Mouse (Mus musculus) intestine, embryonic 14.5 days (tissue): ENCODE measurements around the gene Irx2. TPM values are rescaled to one million over a fixed set of nuclear protein-coding genes. Genes with fewer than 3 reads are reported as not detected.
A peak's percentile ranks its signal among the peaks of the same experiment; 100 is the strongest.

Experiments
- ATAC-seq: fragments of 200-750 bp; cut with Nextera tagmentation; replicated peaks from 2 replicates; pipeline ENCODE4 v1.8.0; 2017; ENCODE audit warnings: low read depth, moderate number of reproducible peaks, moderate TSS enrichment, moderate library complexity; ENCODE audit not compliant: low FRiP score, low TSS enrichment
- DNase-seq: peaks from one replicate; pipeline ENCODE4 v3.0.0-alpha.2; 2018; ENCODE audit warnings: low spot score
- H3K27ac ChIP-seq: fragments of 300-500 bp; sonication (generic); 2 replicates; pipeline ENCODE4 v1.5.1; 2014; ENCODE audit warnings: low read depth, mild to moderate bottlenecking, control low read depth
- H3K27me3 ChIP-seq: fragments of 300-500 bp; sonication (generic); replicated peaks from 2 replicates; pipeline ENCODE4 v1.6.1; 2014; ENCODE audit warnings: low read length, control low read depth; ENCODE audit not compliant: control insufficient read depth, insufficient read depth
- H3K36me3 ChIP-seq: fragments of 300-500 bp; sonication (generic); 2 replicates; pipeline ENCODE4 v1.6.1; 2014; ENCODE audit warnings: low read length, control low read depth; ENCODE audit not compliant: control insufficient read depth, insufficient read depth
- H3K4me1 ChIP-seq: fragments of 300-500 bp; sonication (generic); replicated peaks from 2 replicates; pipeline ENCODE4 v1.6.1; 2014; ENCODE audit warnings: low read length, control low read depth, mixed read lengths; ENCODE audit not compliant: control insufficient read depth, insufficient read depth
- H3K4me2 ChIP-seq: fragments of 300-500 bp; sonication (generic); 2 replicates; pipeline ENCODE4 v1.6.1; 2014; ENCODE audit warnings: low read length
- H3K4me3 ChIP-seq: fragments of 300-500 bp; sonication (generic); 2 replicates; pipeline ENCODE4 v1.5.1; 2014; ENCODE audit warnings: low read depth, low read length, control low read depth, mixed read lengths
- H3K9ac ChIP-seq: fragments of 300-500 bp; sonication (generic); 2 replicates; pipeline ENCODE4 v1.6.1; 2014; ENCODE audit warnings: mild to moderate bottlenecking, low read length
- H3K9me3 ChIP-seq: fragments of 300-500 bp; sonication (generic); 2 replicates; pipeline ENCODE4 v1.6.1; 2016; ENCODE audit warnings: low read length, control low read depth; ENCODE audit not compliant: control insufficient read depth
- WGBS: fragments of 180-500 bp; shearing (Covaris S2); extraction: QIAGEN DNeasy Blood & Tissue Kit; methylation state at CpG from one replicate; pipeline ENCODE4 v1.1.7; 2014; 5-methylcytosine and 5-hydroxymethylcytosine counted together
- polyA plus RNA-seq: library from polyadenylated mRNA; unstranded; fragments of >200 nt; fragmentation: Nextera tagmentation; extraction: Ambion mirVana; gene quantifications from 2 replicates; pipeline ENCODE4 v1.2.1, GENCODE M21; 2014

The Irx2 gene
- polyA plus RNA-seq, 1 experiment from 2014 or later: 0.74 TPM

GRCm38 (mm10) chr13:72623926-72624846, 4.4 kb upstream of the Irx2 start:
- Histone ChIP-seq H3K4me3 (peak overlapping the region; percentile 17), H3K4me2 (peak overlapping the region; percentile 36), H3K4me1 (0 out of 2 replicates have a peak, but pooled peaks cover 6% of the 10 kb centered on the region), H3K27ac (no peak overlapping the region), H3K27me3 (peaks cover 83% of the 10 kb centered on the region), H3K9ac (no peak overlapping the region), H3K36me3 (no peaks in the 10 kb centered on the region), H3K9me3 (no peaks in the 10 kb centered on the region)
- 4% methylated on average over 46 of the region's 46 CpGs for WGBS
- ATAC-seq (no peak), DNase-seq (peak; percentile 78)

- ATAC-seq: no peak
- H3K27ac ChIP-seq: no peak overlapping the region
These were observed 3.8 kb upstream of the Irx2 start for GRCm38 (mm10) chr13:72624847-72625170.

DNA sequence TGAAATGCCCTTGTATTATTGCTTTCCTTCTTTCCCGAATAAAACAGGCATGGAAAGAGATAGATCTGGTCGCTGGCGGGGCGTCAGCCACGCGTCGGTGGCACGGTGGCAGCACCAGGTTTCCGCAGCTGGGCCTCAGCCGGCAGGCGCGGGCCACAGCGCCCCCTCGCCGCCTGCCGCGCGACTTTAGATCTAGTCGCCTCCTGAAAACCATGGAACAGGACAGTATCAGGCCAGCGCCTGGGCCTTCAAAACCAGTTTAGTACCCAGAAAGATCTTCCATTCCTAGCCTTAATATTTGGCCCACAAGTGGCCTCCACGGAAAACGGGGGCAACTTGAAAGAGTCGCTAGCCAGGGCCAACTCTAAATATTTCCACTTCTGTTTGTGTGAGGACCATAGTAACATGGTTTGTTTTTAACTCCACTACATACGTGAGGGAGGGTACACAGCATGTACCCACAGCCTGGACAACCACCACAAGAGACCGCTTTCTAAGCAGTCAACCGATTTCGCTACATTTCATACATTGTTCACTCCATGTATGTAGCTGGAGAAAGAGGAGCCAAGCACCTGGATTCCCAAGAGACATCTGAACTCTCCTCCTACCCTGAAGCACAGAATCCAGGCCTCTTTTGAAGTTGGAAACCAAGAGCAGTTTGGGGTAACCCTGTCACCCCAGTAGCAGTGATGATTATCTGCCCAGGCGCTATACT, 3.2 kb upstream of the Irx2 start:
- no peaks in the 10 kb centered on the region for H3K36me3 ChIP-seq
- peak; percentile 69 for DNase-seq
- H3K27ac ChIP-seq: no peak overlapping the region
- H3K9ac ChIP-seq: no peak overlapping the region
- 6% methylated on average over 28 of the region's 28 CpGs for WGBS
- peaks cover 92% of the 10 kb centered on the region for H3K27me3 ChIP-seq
- no peak overlapping the region for H3K4me3 ChIP-seq
- no peak overlapping the region for H3K4me2 ChIP-seq
- no peaks in the 10 kb centered on the region for H3K9me3 ChIP-seq
- 0 out of 2 replicates have a peak, but pooled peaks cover 8% of the 10 kb centered on the region for H3K4me1 ChIP-seq
- no peak for ATAC-seq

More at GRCm38 (mm10) chr13:72624847-72625170, 3.8 kb upstream of the Irx2 start:
- Histone ChIP-seq H3K9me3 (no peaks in the 10 kb centered on the region), H3K27me3 (peaks cover 86% of the 10 kb centered on the region), H3K9ac (no peak overlapping the region), H3K36me3 (no peaks in the 10 kb centered on the region), H3K4me1 (0 out of 2 replicates have a peak, but pooled peaks cover 8% of the 10 kb centered on the region), H3K4me3 (peak overlapping the region; percentile 17), H3K4me2 (peak overlapping the region; percentile 36)
- WGBS: 10% methylated on average over 6 of the region's 6 CpGs
- no peak for DNase-seq

DNA sequence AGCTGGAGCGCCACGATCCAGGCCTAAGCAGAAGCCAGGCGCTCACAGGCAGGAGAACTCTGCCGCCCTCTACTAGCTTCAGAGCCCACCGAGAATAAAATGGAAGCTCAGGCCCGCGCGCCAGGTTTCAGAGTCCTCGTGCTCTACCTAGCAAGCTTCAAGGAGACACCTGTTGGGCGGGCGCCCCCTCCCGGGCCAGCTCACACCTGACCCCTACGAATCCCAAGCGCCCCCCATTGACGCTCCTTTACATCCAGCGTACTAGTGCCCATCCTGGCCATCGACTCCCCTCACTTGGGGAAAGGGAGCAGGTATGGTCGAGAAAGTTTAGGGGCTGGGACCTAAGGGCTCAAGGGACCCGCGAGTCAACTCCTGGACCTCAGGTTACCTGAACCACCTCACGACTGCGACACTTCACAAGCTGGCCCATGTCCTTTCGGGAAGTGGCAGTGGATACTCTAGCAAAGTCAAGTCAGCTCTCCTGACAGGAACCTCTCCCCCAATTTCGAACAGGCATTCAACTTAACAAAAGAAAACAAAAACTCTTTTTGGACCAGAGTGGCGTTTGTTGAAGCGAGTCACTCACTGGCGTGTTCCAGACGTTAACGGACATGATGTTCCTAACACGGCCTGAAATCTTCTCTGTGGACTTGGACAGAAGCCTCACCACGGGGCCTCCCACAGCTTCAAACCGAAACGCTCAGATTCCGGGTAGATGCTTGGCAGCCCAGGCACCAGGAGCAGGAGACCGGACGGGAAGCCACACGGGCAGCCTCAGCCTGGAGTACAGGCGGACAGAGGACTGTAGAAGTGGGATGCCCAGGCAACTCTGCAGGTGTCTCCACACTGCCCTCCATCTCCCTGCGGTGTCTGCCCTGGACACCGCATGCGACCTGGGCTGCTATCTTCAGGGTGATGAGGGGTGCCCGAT, 964 bp upstream of the Irx2 start:
- Histone ChIP-seq H3K9me3 (no peaks in the 10 kb centered on the region), H3K4me2 (peak overlapping the region; percentile 84), H3K4me1 (0 out of 2 replicates have a peak, but pooled peaks cover 8% of the 10 kb centered on the region), H3K36me3 (no peaks in the 10 kb centered on the region), H3K27ac (no peak overlapping the region), H3K27me3 (peaks cover 98% of the 10 kb centered on the region), H3K9ac (no peak overlapping the region), H3K4me3 (peak overlapping the region; percentile 48)
- ATAC-seq: no peak; the same call in 1 of the 2 replicates
- peak; percentile 78 for DNase-seq
- WGBS: under 1% methylated on average over 42 of the region's 42 CpGs

GRCm38 (mm10) chr13:72628935-72629631, 463 bp downstream of the Irx2 start:
- H3K36me3 ChIP-seq: no peaks in the 10 kb centered on the region
- ATAC-seq (peak; percentile 76), DNase-seq (peak; percentile 78)
- WGBS: under 1% methylated on average over 88 of the region's 88 CpGs
- no peak overlapping the region for H3K27ac ChIP-seq
- H3K27me3 ChIP-seq: peaks cover 97% of the 10 kb centered on the region
- peak overlapping the region; percentile 84 for H3K4me2 ChIP-seq
- H3K4me3 ChIP-seq: peak overlapping the region; percentile 48
- 0 out of 2 replicates have a peak, but pooled peaks cover 8% of the 10 kb centered on the region for H3K4me1 ChIP-seq
- H3K9ac ChIP-seq: 0 out of 2 replicates have a peak overlapping the region, but pooled peaks have one; percentile 20
- no peaks in the 10 kb centered on the region for H3K9me3 ChIP-seq

- no peak overlapping the region for H3K27ac ChIP-seq
- no peak overlapping the region for H3K9ac ChIP-seq
- peaks cover 97% of the 10 kb centered on the region for H3K27me3 ChIP-seq
- WGBS: 5% methylated on average over 13 of the region's 13 CpGs
- H3K4me2 ChIP-seq: no peak overlapping the region
- ATAC-seq (no peak), DNase-seq (peak; percentile 61)
- no peaks in the 10 kb centered on the region for H3K36me3 ChIP-seq
- no peak overlapping the region for H3K4me3 ChIP-seq
- H3K4me1 ChIP-seq: 0 out of 2 replicates have a peak, but pooled peaks cover 4% of the 10 kb centered on the region
- no peaks in the 10 kb centered on the region for H3K9me3 ChIP-seq
These were observed 1.2 kb downstream of the Irx2 start for GRCm38 (mm10) chr13:72629806-72630205.

DNA sequence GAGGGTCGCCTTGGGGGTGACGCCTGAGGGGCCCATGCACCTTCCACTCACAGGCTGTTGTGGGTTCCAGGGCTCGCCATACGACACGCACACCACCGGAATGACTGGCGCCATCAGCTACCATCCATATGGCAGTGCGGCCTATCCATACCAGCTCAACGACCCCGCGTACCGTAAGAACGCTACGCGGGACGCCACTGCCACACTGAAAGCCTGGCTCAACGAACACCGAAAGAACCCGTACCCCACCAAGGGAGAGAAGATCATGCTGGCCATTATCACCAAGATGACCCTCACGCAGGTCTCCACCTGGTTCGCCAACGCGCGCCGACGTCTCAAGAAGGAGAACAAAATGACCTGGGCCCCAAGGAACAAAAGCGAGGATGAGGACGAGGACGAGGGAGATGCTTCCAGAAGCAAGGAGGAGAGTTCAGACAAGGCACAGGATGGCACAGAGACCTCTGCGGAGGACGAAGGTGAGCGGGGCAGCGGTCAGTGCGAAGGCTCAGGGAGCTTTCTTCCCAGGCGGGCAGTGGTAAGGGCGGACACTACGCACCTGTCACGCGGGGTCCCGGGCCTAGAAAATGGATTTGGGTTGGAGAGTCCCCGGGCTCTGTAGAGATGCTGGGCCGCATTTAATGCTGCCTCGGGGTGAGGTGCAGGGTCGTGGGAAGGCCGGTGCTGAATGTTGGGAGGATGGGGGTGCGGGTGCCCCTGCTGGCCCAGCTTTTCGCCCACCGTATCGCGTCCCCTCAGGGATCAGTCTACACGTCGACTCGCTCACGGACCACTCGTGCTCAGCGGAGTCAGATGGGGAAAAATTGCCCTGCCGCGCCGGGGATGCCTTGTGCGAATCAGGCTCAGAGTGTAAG, 2.1 kb downstream of the Irx2 start:
- Histone ChIP-seq H3K4me2 (no peak overlapping the region; the same call in 1 of the 2 replicates), H3K9ac (no peak overlapping the region), H3K9me3 (no peaks in the 10 kb centered on the region), H3K27ac (no peak overlapping the region), H3K4me3 (no peak overlapping the region), H3K27me3 (peaks cover 97% of the 10 kb centered on the region), H3K4me1 (0 out of 2 replicates have a peak, but pooled peaks cover 4% of the 10 kb centered on the region), H3K36me3 (no peaks in the 10 kb centered on the region)
- peak; percentile 63 for DNase-seq
- ATAC-seq: no peak
- WGBS: 7% methylated on average over 60 of the region's 60 CpGs
